Mouse (Mus musculus) natural killer cell, adult 2 months (primary cell): ENCODE results near the gene Olfr1217.
"Not testable (repeated sequence)": the region's sequence is repeated elsewhere in the genome, so short reads cannot be mapped to it uniquely, and the experiment has no call there.

Experiments
- DNase-seq, 2 experiments: peaks; one replicate each; pipeline ENCODE4 v3.0.0; 2022; ENCODE audit warnings: low spot score in 2 of 2

The Olfr1217 gene

DNA sequence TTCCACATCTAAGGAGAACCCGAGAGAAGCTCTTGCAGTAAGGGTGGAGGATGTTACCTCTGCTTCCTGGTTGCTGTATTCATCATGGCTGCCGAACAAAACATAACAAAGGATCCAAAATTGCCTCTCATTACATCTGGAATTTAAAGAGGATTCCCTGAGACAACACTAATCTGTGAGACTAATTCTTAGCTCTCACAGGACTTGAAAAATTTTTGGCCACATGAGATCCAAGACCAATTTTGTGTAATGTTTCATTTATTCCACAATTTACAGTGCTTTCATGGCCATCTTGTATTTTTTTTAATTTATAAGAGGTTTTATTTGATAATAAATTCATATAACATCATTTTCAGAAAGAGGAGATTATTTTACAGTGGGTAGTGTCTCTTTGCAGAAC lies at the start of gene Olfr1217:
Olfr1217 (minus strand) TSS at position 101 of the 400 bp plus-strand sequence.
- no peak for DNase-seq

DNA sequence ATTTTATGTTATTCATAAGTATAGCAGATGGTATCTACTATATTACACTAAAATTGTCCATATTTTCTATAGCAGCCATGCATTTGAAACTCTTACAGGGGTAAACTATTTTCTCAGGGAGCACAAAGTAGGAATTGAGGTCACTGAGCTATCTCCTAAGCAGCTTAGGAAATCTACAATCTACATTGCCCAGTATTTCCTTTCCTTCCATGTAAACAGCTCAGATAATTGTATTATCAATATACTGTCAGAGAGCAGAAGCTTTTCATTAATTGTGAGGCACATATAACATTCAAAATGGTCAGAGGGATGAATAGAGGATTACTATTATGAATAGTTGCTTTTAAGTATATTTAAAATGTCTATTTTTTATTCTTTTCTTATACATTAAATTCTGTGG lies 49.6 kb upstream of the Olfr1217 start:
- no peak for DNase-seq

DNA sequence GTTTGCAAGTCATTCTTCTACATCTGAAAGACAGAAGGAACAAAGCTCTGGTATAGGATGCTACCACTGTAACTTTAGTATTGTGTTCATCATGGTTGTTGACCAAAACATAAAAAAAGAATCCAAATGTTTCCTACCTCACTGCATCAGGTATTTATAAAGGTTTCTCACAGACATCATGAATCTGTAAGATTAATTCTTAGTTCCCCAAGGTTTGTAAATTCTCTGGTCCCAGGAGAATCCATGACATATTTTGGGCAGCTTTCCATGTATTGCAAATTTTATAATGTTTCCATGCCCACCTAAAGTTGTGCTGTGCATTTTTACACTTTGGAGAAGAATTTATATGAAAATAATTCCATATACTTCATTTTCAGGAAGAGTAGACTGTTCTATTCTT lies 29.2 kb upstream of the Olfr1217 start, which contains the start of gene Olfr1218:
Olfr1218 (minus strand) TSS at position 101 of the 400 bp plus-strand sequence.
- no peak for DNase-seq

DNA sequence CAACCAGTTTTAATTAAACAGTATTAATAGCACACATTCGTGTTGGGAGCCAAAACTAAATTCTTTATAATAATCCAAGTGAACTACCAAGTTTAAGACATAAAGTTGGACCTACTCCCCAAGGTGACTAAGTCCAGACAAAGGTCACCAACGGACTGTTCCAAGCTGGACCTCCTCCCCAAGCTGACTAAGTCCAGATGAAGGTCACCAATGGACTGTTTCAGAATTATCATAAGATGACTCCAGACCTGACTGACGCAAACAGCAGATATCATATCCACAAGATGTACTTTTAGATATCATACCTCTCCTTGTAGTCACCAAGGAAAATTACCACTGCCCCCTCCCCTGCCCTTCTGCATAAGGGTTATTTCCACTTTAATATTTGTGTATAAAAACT lies 10.4 kb downstream of the Olfr1217 start:
- not testable (repeated sequence) for DNase-seq

DNA sequence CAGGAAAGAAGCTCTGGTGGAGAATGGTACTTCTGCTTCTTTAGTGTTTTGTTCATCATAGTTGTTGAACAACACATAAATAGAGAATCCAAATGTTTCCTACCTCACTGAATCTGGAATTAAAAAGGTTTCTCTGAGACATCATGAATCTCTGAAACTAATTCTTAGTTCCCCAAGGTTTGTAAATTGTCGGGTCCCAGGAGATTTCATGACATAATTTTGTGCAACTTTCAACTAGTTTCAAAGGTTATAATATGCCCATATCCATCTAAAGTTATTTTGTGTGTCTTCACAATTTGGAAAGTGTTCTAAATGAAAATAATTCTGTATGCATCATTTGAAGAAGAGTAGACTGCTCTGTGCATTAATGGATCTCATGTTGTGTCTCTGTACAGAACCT lies 13.6 kb downstream of the Olfr1217 start, which contains the start of gene Olfr1216:
Olfr1216 (minus strand) TSS at position 101 of the 400 bp plus-strand sequence.
- DNase-seq, result no peak

DNA sequence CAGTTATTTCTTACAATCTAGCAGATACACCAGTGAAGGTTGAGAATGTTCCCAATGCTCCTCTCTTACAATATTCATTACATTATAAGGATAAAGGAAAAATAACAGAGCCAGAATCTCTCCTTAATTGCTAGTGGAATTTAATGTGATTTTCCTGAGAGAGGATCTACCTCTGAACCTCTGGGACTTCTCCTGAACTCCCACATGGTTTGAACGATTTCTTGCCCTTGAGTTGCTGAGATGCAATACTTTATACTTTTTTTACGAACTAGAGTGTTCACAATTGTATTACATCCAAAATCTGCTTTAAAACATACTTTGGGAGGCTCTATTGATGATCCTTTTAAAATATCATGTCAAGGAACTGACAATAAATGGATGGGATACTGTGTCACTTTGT lies 25.0 kb downstream of the Olfr1217 start, which contains the start of gene Olfr1215:
Olfr1215 (minus strand) TSS at position 101 of the 400 bp plus-strand sequence.
- no peak for DNase-seq

DNA sequence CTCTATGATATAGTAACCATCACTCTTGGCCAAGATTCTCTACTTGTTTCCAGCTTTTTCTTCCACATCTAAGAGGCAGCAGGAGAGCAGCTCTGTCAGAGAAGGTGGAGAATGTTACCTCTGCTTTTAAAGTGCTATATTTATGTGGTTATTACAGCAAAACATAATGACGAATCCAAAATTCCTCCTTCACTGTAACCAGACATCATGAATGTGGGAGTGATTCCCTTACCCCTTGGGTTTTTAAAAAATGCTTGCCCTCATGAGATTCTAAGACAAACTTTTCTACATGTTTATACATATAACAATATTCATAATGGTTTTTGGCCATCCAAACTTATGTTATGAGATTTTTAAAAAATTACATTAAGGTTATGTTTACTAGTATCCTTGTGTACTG lies 39.3 kb downstream of the Olfr1217 start, which contains the start of gene Olfr1214:
Olfr1214 (minus strand) TSS at position 101 of the 400 bp plus-strand sequence.
- no peak for DNase-seq

DNA sequence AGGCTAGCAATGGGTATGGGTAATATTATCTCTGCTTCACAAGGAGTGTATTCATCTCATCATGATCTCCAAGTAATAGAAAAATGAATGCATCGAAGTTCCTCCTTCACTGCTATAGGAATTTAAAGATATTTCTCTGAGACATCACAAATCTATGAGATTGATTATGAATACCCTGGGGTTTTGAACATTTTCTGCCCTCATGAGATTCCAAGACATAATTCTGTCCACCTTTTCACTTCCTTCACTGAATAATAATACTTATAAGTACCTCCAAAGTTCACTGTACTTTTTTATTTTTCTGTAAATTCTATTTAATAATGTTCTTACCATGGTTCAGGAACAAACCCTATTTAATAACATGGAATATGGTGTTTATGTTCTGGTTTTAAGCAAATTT lies 51.7 kb downstream of the Olfr1217 start, which contains the start of gene Gm13762:
Gm13762 (minus strand) TSS at position 101 of the 400 bp plus-strand sequence.
- DNase-seq, result no peak
